Mouse (Mus musculus) erythroblast, embryonic 14.5 days (primary cell): ENCODE measurements around the gene Akap8.

Source experiments
- GATA1 ChIP-seq: IDR thresholded peaks from 2 replicates; pipeline ENCODE4 v1.6.1; 2012; ENCODE audit warnings: low read length, inconsistent platforms, mixed read lengths
- TAL1 ChIP-seq: IDR thresholded peaks from 3 replicates; pipeline ENCODE4 v1.6.1; 2012; ENCODE audit warnings: low read length, inconsistent platforms, mixed read lengths

DNA sequence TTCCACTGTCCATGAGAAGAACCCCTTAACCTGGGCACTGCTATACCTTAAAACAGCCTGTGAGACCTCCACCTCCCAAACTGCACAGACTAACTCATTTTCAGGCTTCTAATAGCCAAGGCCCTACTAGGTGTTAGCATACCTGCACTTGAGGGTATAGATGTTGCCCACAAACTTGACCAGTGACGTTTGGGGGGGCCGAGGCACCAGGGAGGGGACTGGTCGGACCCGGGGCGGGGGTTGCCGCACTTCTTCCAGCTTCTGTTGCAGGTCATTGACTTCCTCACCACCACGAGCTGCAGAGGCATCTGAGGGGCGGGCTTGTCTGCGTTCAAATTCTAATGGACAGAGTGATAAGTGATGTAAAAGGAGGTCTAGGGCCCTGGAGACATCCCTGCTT is 35.2 kb upstream of the Akap8 start:
- TF ChIP-seq GATA1 (no peak), TAL1 (no peak)
